In genomic region chr5:57719594-57720185, GRCm38 (mm10) we compare ENCODE assay signal across 7 mouse cellular contexts. TPM values are rescaled to one million over a fixed set of nuclear protein-coding genes. Genes with fewer than 3 reads are reported as not detected.
DNase-seq lines count a peak whose midpoint lies in the region; ATAC-seq and TF ChIP-seq lines count a peak whose summit lies in the region.

No protein-coding gene starts in this region.

- peak; percentile 4 for DNase-seq in WW6 (ENCODE audit: low read depth, low spot score)
- peak; percentile 14 to 52 for DNase-seq in cerebellum, adult 18-20 months
- peak; percentile 77 for DNase-seq in gastrocnemius, adult 2 months
- peak; percentile 83 for DNase-seq in hindbrain, postnatal 0 days (ENCODE audit: low spot score)

- H3K4me1 ChIP-seq in hindbrain, postnatal 0 days (ENCODE audit: insufficient read depth, low read length) = no peaks in the 10 kb centered on the region
- peaks cover 15% of the 10 kb centered on the region; the same call in 1 of the 2 replicates for H3K4me1 ChIP-seq in limb, embryonic 12.5 days (replicated peaks)
- peaks cover 16% of the 10 kb centered on the region for H3K4me1 ChIP-seq in midbrain, embryonic 12.5 days
- peaks cover 42% of the 10 kb centered on the region for H3K4me1 ChIP-seq in testis, adult 2 months (ENCODE audit: control insufficient read depth, insufficient read depth, low read length)

- TF ChIP-seq CTCF in gastrocnemius, adult 2 months (IDR thresholded peaks at IDR 0.05) = peak; percentile 77
- peak; percentile 39; the same call in 1 of the 2 replicates for TF ChIP-seq CTCF in hindbrain, postnatal 0 days (IDR thresholded peaks at IDR 0.05; ENCODE audit: low read depth)
- TF ChIP-seq CTCF in testis, adult 2 months (IDR thresholded peaks at IDR 0.05; ENCODE audit: control insufficient read depth, insufficient read depth, insufficient replicate concordance, low read depth, low read length) = no peak

- 1% methylated on average over 58 of the region's 59 CpGs for WGBS in hindbrain, postnatal 0 days
- under 1% methylated on average over 57 of the region's 59 CpGs for WGBS in limb, embryonic 12.5 days
- WGBS in midbrain, embryonic 12.5 days = under 1% methylated on average over 58 of the region's 59 CpGs

- peak overlapping the region; percentile 67 for H3K9ac ChIP-seq in hindbrain, postnatal 0 days (replicated peaks; ENCODE audit: low read length)
- H3K9ac ChIP-seq in limb, embryonic 12.5 days (replicated peaks) = peak overlapping the region; percentile 73
- H3K9ac ChIP-seq in midbrain, embryonic 12.5 days (replicated peaks) = peak overlapping the region; percentile 71

- H3K9me3 ChIP-seq in hindbrain, postnatal 0 days (ENCODE audit: low read length) = no peaks in the 10 kb centered on the region
- no peaks in the 10 kb centered on the region for H3K9me3 ChIP-seq in limb, embryonic 12.5 days
- no peaks in the 10 kb centered on the region for H3K9me3 ChIP-seq in midbrain, embryonic 12.5 days

- H3K27me3 ChIP-seq in hindbrain, postnatal 0 days (ENCODE audit: insufficient read depth, low read length) = no peaks in the 10 kb centered on the region
- peaks cover 28% of the 10 kb centered on the region for H3K27me3 ChIP-seq in limb, embryonic 12.5 days
- H3K27me3 ChIP-seq in midbrain, embryonic 12.5 days = peaks cover 25% of the 10 kb centered on the region
- H3K27me3 ChIP-seq in testis, adult 2 months (ENCODE audit: control insufficient read depth, insufficient read depth, low read length) = peaks cover 18% of the 10 kb centered on the region

- peak overlapping the region; percentile 75 for H3K27ac ChIP-seq in gastrocnemius, adult 2 months
- H3K27ac ChIP-seq in hindbrain, postnatal 0 days = peak overlapping the region; percentile 92
- H3K27ac ChIP-seq in limb, embryonic 12.5 days = 0 out of 2 replicates have a peak overlapping the region, but pooled peaks have one; percentile 7
- H3K27ac ChIP-seq in midbrain, embryonic 12.5 days (replicated peaks) = no peak overlapping the region
- no peak overlapping the region for H3K27ac ChIP-seq in testis, adult 2 months (ENCODE audit: control insufficient read depth, insufficient read depth, low read depth, low read length)

- intact Hi-C loops in gastrocnemius, adult 2 months (cut with DNase I) = no loop called here

- H3K4me2 ChIP-seq in hindbrain, postnatal 0 days (ENCODE audit: low read depth, low read length) = peak overlapping the region; percentile 78
- peak overlapping the region; percentile 91 for H3K4me2 ChIP-seq in limb, embryonic 12.5 days
- H3K4me2 ChIP-seq in midbrain, embryonic 12.5 days (replicated peaks) = peak overlapping the region; percentile 90

- H3K36me3 ChIP-seq in hindbrain, postnatal 0 days (ENCODE audit: insufficient read depth, low read length) = no peaks in the 10 kb centered on the region
- H3K36me3 ChIP-seq in limb, embryonic 12.5 days = no peaks in the 10 kb centered on the region
- H3K36me3 ChIP-seq in midbrain, embryonic 12.5 days = no peaks in the 10 kb centered on the region; the same call in 1 of the 2 replicates
- H3K36me3 ChIP-seq in testis, adult 2 months (ENCODE audit: control insufficient read depth, insufficient read depth, low read length) = no peaks in the 10 kb centered on the region

- ATAC-seq in hindbrain, postnatal 0 days = no peak
- ATAC-seq in limb, embryonic 12.5 days (ENCODE audit: insufficient number of reproducible peaks, insufficient read depth, low FRiP score, low TSS enrichment, low read depth) = no peak
- ATAC-seq in midbrain, embryonic 12.5 days (ENCODE audit: low FRiP score, low read depth) = no peak

- TF ChIP-seq POLR2A in testis, adult 2 months (IDR thresholded peaks at IDR 0.05; ENCODE audit: control insufficient read depth, low read depth, low read length) = no peak

- peak overlapping the region; percentile 84 for H3K4me3 ChIP-seq in gastrocnemius, adult 2 months
- H3K4me3 ChIP-seq in hindbrain, postnatal 0 days (ENCODE audit: low read length) = peak overlapping the region; percentile 75
- H3K4me3 ChIP-seq in limb, embryonic 12.5 days (replicated peaks) = peak overlapping the region; percentile 65
- peak overlapping the region; percentile 68 for H3K4me3 ChIP-seq in midbrain, embryonic 12.5 days
- peak overlapping the region; percentile 73 for H3K4me3 ChIP-seq in testis, adult 2 months (ENCODE audit: control insufficient read depth, low read depth, low read length)

RNA-seq across cellular contexts. Expression of gene Pcdh7, which starts 1.9 kb away (rescaled TPM):
- 1 to 10 TPM; 2.3 to 2.9 TPM for total RNA-seq in gastrocnemius, adult 2 months (2021)
- total RNA-seq in hindbrain, postnatal 0 days (2014; rRNA removed) = 152 and 157 TPM in 2 replicates
- 25.5 and 26.1 TPM in 2 replicates for polyA plus RNA-seq in hindbrain, postnatal 0 days (2015; fragmentation: Nextera tagmentation; extraction: Ambion mirVana)
- polyA plus RNA-seq in limb, embryonic 12.5 days (2016; fragmentation: Nextera tagmentation; extraction: Ambion mirVana) = 10.3 and 11.5 TPM in 2 replicates
- polyA plus RNA-seq in midbrain, embryonic 12.5 days (2016; fragmentation: Nextera tagmentation; extraction: Ambion mirVana) = 10.8 and 11.6 TPM in 2 replicates
- 0.58 and 1.3 TPM in 2 replicates for polyA plus RNA-seq in testis, adult 2 months (2012; rRNA removed)

Comparison
In these comparisons a context has a peak if more than half of its experiments do, and no peak if none do; other contexts are left out.
1. DNase-seq: peak in every context shown above with its lines; median percentile 83 in hindbrain, postnatal 0 days; 77 in gastrocnemius, adult 2 months; 33 in cerebellum, adult 18-20 months; 4 in WW6.
2. H3K27ac ChIP-seq: peak in gastrocnemius, adult 2 months (single experiment), hindbrain, postnatal 0 days (single experiment) and limb, embryonic 12.5 days (single experiment); none in midbrain, embryonic 12.5 days (single experiment) and testis, adult 2 months (single experiment).
3. Peak in every context shown above with its lines, with median percentiles within 50 percentile points of each other: H3K4me3 ChIP-seq, H3K4me2 ChIP-seq and H3K9ac ChIP-seq.